In the genomic region with DNA sequence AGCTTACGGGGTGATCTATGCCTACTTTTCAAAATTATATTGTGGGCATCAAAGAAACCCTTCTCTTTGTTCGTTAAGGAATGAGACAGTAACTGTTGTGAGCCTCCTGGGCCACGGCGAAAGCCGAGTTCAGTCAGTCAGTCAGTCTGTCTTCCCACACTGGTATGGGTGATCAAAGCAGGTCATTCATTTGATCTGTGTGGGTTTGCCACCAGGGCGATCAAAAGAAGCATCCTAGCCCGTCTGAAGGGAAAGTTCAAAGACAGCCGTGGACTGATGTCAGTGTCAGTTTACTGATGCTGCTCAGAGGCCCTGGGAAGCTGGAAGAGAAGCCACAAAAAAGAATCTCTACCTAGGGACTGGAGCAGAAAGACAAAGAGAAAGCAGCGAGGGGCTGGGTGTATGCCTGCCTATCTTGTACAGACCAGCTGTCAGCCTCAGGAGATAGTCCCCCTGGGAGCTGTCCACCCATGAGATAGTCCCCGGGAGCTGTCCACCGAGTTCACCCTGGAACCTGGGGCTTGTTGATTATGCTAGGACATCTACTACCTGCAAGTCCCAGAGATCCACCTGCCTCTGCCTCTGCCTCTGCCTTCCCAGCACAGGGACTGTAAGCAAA, we compare ENCODE assay signal across 19 mouse cellular contexts. TPM values are rescaled to one million over a fixed set of nuclear protein-coding genes. Genes with fewer than 3 reads are reported as not detected.
DNase-seq lines count a peak whose midpoint lies in the region; ATAC-seq and TF ChIP-seq lines count a peak whose summit lies in the region.
"Had no signal": no experiment of that assay in that cellular context is flagged by ENCODE, and none has a peak within 500 bp of the region (broad histone marks: within the 10 kb centered on the region; RNA-seq: fewer than 3 reads in every experiment).

No protein-coding gene starts in this region.

- H3K4me2 ChIP-seq in kidney, embryonic 16.5 days (replicated peaks; ENCODE audit: low read depth, low read length): no peak overlapping the region
- H3K4me2 ChIP-seq in liver, embryonic 13.5 days: 0 out of 2 replicates have a peak overlapping the region, but pooled peaks have one; percentile 0
- H3K4me2 ChIP-seq in midbrain, postnatal 0 days (ENCODE audit: low read depth, low read length, poor library complexity, severe bottlenecking): no peak overlapping the region
- H3K4me2 ChIP-seq in hindbrain, embryonic 12.5 days (replicated peaks): no peak overlapping the region
- H3K4me2 ChIP-seq: neural tube, embryonic 15.5 days; stomach, embryonic 15.5 days had no signal

- TF ChIP-seq CTCF in bone marrow, adult 2 months (IDR thresholded peaks at IDR 0.05; ENCODE audit: control insufficient read depth, insufficient read depth, low read length): no peak
- TF ChIP-seq CTCF in midbrain, postnatal 0 days (IDR thresholded peaks at IDR 0.05): no peak

- H3K36me3 ChIP-seq in kidney, embryonic 16.5 days (ENCODE audit: insufficient read depth, low read length): 0 out of 2 replicates have a peak, but pooled peaks cover 4% of the 10 kb centered on the region
- no peaks in the 10 kb centered on the region; the same call in 1 of the 2 replicates for H3K36me3 ChIP-seq in liver, embryonic 13.5 days
- no peaks in the 10 kb centered on the region for H3K36me3 ChIP-seq in midbrain, postnatal 0 days (ENCODE audit: insufficient read depth, low read length)
- H3K36me3 ChIP-seq in hindbrain, embryonic 12.5 days: no peaks in the 10 kb centered on the region
- H3K36me3 ChIP-seq: neural tube, embryonic 15.5 days; stomach, embryonic 15.5 days had no signal

- 30% methylated on average over 11 of the region's 11 CpGs for WGBS in kidney, embryonic 16.5 days
- 63% methylated on average over 11 of the region's 11 CpGs for WGBS in bone marrow, adult 2 months
- WGBS in liver, embryonic 13.5 days (ENCODE audit: insufficient replicate concordance): 44% methylated on average over 11 of the region's 11 CpGs
- whole genome bisulfite sequencing in midbrain, postnatal 0 days: 51% methylated on average over 11 of the region's 11 CpGs
- 65% methylated on average over 11 of the region's 11 CpGs for WGBS in hindbrain, embryonic 12.5 days

- H3K9ac ChIP-seq in kidney, embryonic 16.5 days (replicated peaks; ENCODE audit: low read length): no peak overlapping the region
- H3K9ac ChIP-seq in liver, embryonic 13.5 days: no peak overlapping the region
- H3K9ac ChIP-seq in midbrain, postnatal 0 days (replicated peaks; ENCODE audit: low read length, poor library complexity, severe bottlenecking): no peak overlapping the region
- H3K9ac ChIP-seq in hindbrain, embryonic 12.5 days: no peak overlapping the region
- H3K9ac ChIP-seq: neural tube, embryonic 15.5 days; stomach, embryonic 15.5 days had no signal

- DNase-seq in kidney, postnatal 10 days: no peak
- DNase-seq in liver, embryonic 13.5 days: peak; percentile 44
- no peak for DNase-seq in midbrain, postnatal 0 days (ENCODE audit: low spot score)
- no peak for DNase-seq in lung, postnatal 4 days
- DNase-seq: adrenal gland, postnatal 14 days; cerebellum, postnatal 10 days; heart, postnatal 14 days; kidney, adult 18-20 months; layer of hippocampus, adult 9-11 months; lung, postnatal 10 days; retina, postnatal 1 day; thymus, postnatal 36 days had no signal

- ATAC-seq in kidney, embryonic 16.5 days (ENCODE audit: low FRiP score, low TSS enrichment): peak; percentile 55; the same call in 1 of the 2 replicates
- peak; percentile 88 for ATAC-seq in liver, embryonic 13.5 days (ENCODE audit: low read depth)
- 0 out of 2 replicates have a peak, but pooled peaks have one; percentile 34 for ATAC-seq in midbrain, postnatal 0 days (ENCODE audit: low FRiP score)
- no peak for ATAC-seq in hindbrain, embryonic 12.5 days (ENCODE audit: low FRiP score)
- ATAC-seq: forebrain, embryonic 14.5 days; hindbrain, postnatal 0 days had no signal

- no peak overlapping the region for H3K4me3 ChIP-seq in kidney, embryonic 16.5 days (ENCODE audit: low read length)
- no peak overlapping the region for H3K4me3 ChIP-seq in bone marrow, adult 2 months (replicated peaks; ENCODE audit: control insufficient read depth, low read depth, low read length)
- no peak overlapping the region for H3K4me3 ChIP-seq in liver, embryonic 13.5 days (replicated peaks)
- no peak overlapping the region for H3K4me3 ChIP-seq in midbrain, postnatal 0 days (ENCODE audit: low read depth, low read length)
- no peak overlapping the region for H3K4me3 ChIP-seq in hindbrain, embryonic 12.5 days
- H3K4me3 ChIP-seq: neural tube, embryonic 15.5 days; stomach, embryonic 15.5 days had no signal

- peak overlapping the region; percentile 13; the same call in 1 of the 2 replicates for H3K27ac ChIP-seq in kidney, embryonic 16.5 days (ENCODE audit: low read length)
- H3K27ac ChIP-seq in bone marrow, adult 2 months (ENCODE audit: control insufficient read depth, insufficient read depth, low read depth, low read length, poor library complexity): peak overlapping the region; percentile 24
- H3K27ac ChIP-seq in liver, embryonic 13.5 days: no peak overlapping the region
- no peak overlapping the region for H3K27ac ChIP-seq in midbrain, postnatal 0 days (ENCODE audit: low read depth, low read length)
- H3K27ac ChIP-seq in hindbrain, embryonic 12.5 days: no peak overlapping the region
- H3K27ac ChIP-seq: hindbrain, postnatal 0 days; neural tube, embryonic 15.5 days; stomach, embryonic 15.5 days had no signal

- no peaks in the 10 kb centered on the region for H3K4me1 ChIP-seq in kidney, embryonic 16.5 days (ENCODE audit: insufficient read depth, low read length)
- H3K4me1 ChIP-seq in bone marrow, adult 2 months (ENCODE audit: control insufficient read depth, insufficient read depth, low read length): peaks cover 19% of the 10 kb centered on the region
- H3K4me1 ChIP-seq in liver, embryonic 13.5 days (replicated peaks): peaks cover 58% of the 10 kb centered on the region
- H3K4me1 ChIP-seq in midbrain, postnatal 0 days (ENCODE audit: insufficient read depth, low read length): no peaks in the 10 kb centered on the region
- no peaks in the 10 kb centered on the region for H3K4me1 ChIP-seq in hindbrain, embryonic 12.5 days
- H3K4me1 ChIP-seq: neural tube, embryonic 15.5 days; stomach, embryonic 15.5 days had no signal

- H3K27me3 ChIP-seq in kidney, embryonic 16.5 days (ENCODE audit: insufficient read depth, low read length): no peaks in the 10 kb centered on the region
- H3K27me3 ChIP-seq in liver, embryonic 13.5 days: no peaks in the 10 kb centered on the region
- no peaks in the 10 kb centered on the region for H3K27me3 ChIP-seq in midbrain, postnatal 0 days (ENCODE audit: insufficient read depth, low read length)
- H3K27me3 ChIP-seq in hindbrain, embryonic 12.5 days: no peaks in the 10 kb centered on the region
- H3K27me3 ChIP-seq: neural tube, embryonic 15.5 days; stomach, embryonic 15.5 days had no signal

- H3K9me3 ChIP-seq in kidney, embryonic 16.5 days (ENCODE audit: low read length): no peaks in the 10 kb centered on the region
- no peaks in the 10 kb centered on the region for H3K9me3 ChIP-seq in liver, embryonic 13.5 days (replicated peaks)
- H3K9me3 ChIP-seq in midbrain, postnatal 0 days (ENCODE audit: low read length): no peaks in the 10 kb centered on the region
- no peaks in the 10 kb centered on the region for H3K9me3 ChIP-seq in hindbrain, embryonic 12.5 days (replicated peaks)
- H3K9me3 ChIP-seq: neural tube, embryonic 15.5 days; stomach, embryonic 15.5 days had no signal

- no peak for TF ChIP-seq POLR2A in bone marrow, adult 2 months (IDR thresholded peaks at IDR 0.05; ENCODE audit: borderline replicate concordance, control insufficient read depth, low read depth, low read length)

RNA-seq across cellular contexts. Expression of gene Syk, which starts 34.2 kb away (rescaled TPM):
- polyA plus RNA-seq in kidney, embryonic 16.5 days (2015; fragmentation: Nextera tagmentation; extraction: Ambion mirVana): 7.5 and 7.6 TPM in 2 replicates
- polyA plus RNA-seq in bone marrow, adult 2 months (2011; ENCODE audit: insufficient read depth, insufficient read length, low replicate concordance, missing spikeins): 52.8 and 120 TPM in 2 replicates
- polyA plus RNA-seq in liver, embryonic 13.5 days (2015; fragmentation: Nextera tagmentation; extraction: Ambion mirVana): 4.4 and 5.0 TPM in 2 replicates
- total RNA-seq in midbrain, postnatal 0 days (2014; rRNA removed): 2.8 and 3.1 TPM in 2 replicates
- 0.90 and 0.91 TPM in 2 replicates for polyA plus RNA-seq in midbrain, postnatal 0 days (2015; fragmentation: Nextera tagmentation; extraction: Ambion mirVana)
- polyA plus RNA-seq in hindbrain, embryonic 12.5 days (2016; fragmentation: Nextera tagmentation; extraction: Ambion mirVana): 3.9 and 4.1 TPM in 2 replicates

Comparison
In these comparisons a context has a peak if more than half of its experiments do, and no peak if none do; other contexts are left out.
1. H3K27ac ChIP-seq: peak in kidney, embryonic 16.5 days (single experiment) and bone marrow, adult 2 months (single experiment); none in liver, embryonic 13.5 days (single experiment), midbrain, postnatal 0 days (single experiment) and hindbrain, embryonic 12.5 days (single experiment).